Mouse (Mus musculus) gastrocnemius, postnatal 36 days (tissue): ENCODE results near the gene Jade2. TPM values are rescaled to one million over a fixed set of nuclear protein-coding genes. Genes with fewer than 3 reads are reported as not detected.
"Not testable (repeated sequence)": the region's sequence is repeated elsewhere in the genome, so short reads cannot be mapped to it uniquely, and the experiment has no call there.

ENCODE experiments used
- DNase-seq, 2 experiments: peaks; one replicate each; pipeline ENCODE4 v3.0.0; 2022
- intact Hi-C: fragments of 180-260 bp; cut with DNase I; formaldehyde crosslinking; loops from one replicate; pipeline ENCODE4 v1.15.1; 2025
- total RNA-seq, 2 experiments: library from RNA; stranded (reverse); gene quantifications; 2 replicates each; pipeline ENCODE4 v1.2.3; 2021

The Jade2 gene
- total RNA-seq, 2 experiments from 2014 or later, result 3.6 to 4.4 TPM

- intact Hi-C loops, result no loop called here
- peak in 1 of 2 experiments; percentile 36 for DNase-seq
These were observed 50.2 kb downstream of the Jade2 start for GRCm38 (mm10) chr11:51807108-51807879.

GRCm38 (mm10) chr11:51805221-51805981, 52.1 kb downstream of the Jade2 start:
- intact Hi-C loops, result no loop called here
- DNase-seq, result peak in 1 of 2 experiments; percentile 50

- peak; percentile 35 to 37 for DNase-seq
- intact Hi-C loops, result loop anchor here (5.0 kb wide), 1 partner anchor 33 kb away; no protein-coding TSS in a partner anchor
These were observed 56.7 kb downstream of the Jade2 start for GRCm38 (mm10) chr11:51800634-51801325.

GRCm38 (mm10) chr11:51796272-51796671, 61.2 kb downstream of the Jade2 start:
- no peak for DNase-seq
- intact Hi-C loops, result no loop called here

GRCm38 (mm10) chr11:51790662-51791061, 66.8 kb downstream of the Jade2 start:
- intact Hi-C loops, result no loop called here
- DNase-seq, result no peak

GRCm38 (mm10) chr11:51789735-51790134, 67.7 kb downstream of the Jade2 start:
- not testable (repeated sequence) for DNase-seq
- intact Hi-C loops, result loop anchor here (10.0 kb wide), 1 partner anchor 55 kb away; no protein-coding TSS in a partner anchor

GRCm38 (mm10) chr11:51785926-51786325, 71.5 kb downstream of the Jade2 start:
- DNase-seq, result peak; percentile 37 to 48
- intact Hi-C loops, result loop anchor here (10.0 kb wide), 1 partner anchor 51 kb away; no protein-coding TSS in a partner anchor

GRCm38 (mm10) chr11:51782721-51783120, 74.7 kb downstream of the Jade2 start:
- intact Hi-C loops, result loop anchor here (10.0 kb wide), 1 partner anchor 48 kb away; no protein-coding TSS in a partner anchor

GRCm38 (mm10) chr11:51780773-51781267, 76.6 kb downstream of the Jade2 start:
- intact Hi-C loops, result loop anchor here (10.0 kb wide), 1 partner anchor 46 kb away; no protein-coding TSS in a partner anchor

More at GRCm38 (mm10) chr11:51782721-51783120, 74.7 kb downstream of the Jade2 start:
- no peak for DNase-seq

GRCm38 (mm10) chr11:51777478-51777877, 80.0 kb downstream of the Jade2 start:
- intact Hi-C loops, result no loop called here

More at GRCm38 (mm10) chr11:51780773-51781267, 76.6 kb downstream of the Jade2 start:
- DNase-seq, result no peak

GRCm38 (mm10) chr11:51775507-51775906, 81.9 kb downstream of the Jade2 start:
- intact Hi-C loops, result no loop called here
- no peak for DNase-seq

More at GRCm38 (mm10) chr11:51777478-51777877, 80.0 kb downstream of the Jade2 start:
- DNase-seq, result no peak

- intact Hi-C loops, result loop anchor here (5.0 kb wide), 1 partner anchor 34 kb away; no protein-coding TSS in a partner anchor
- DNase-seq, result no peak
These were observed 89.2 kb downstream of the Jade2 start for GRCm38 (mm10) chr11:51768296-51768695.

- DNase-seq, result no peak
- intact Hi-C loops, result loop anchor here (5.0 kb wide), 1 partner anchor 35 kb away; no protein-coding TSS in a partner anchor
These were observed 89.8 kb downstream of the Jade2 start for GRCm38 (mm10) chr11:51767579-51768220.

GRCm38 (mm10) chr11:51764816-51765215, 92.6 kb downstream of the Jade2 start:
- intact Hi-C loops, result loop anchor here (5.0 kb wide), 1 partner anchor 37 kb away; no protein-coding TSS in a partner anchor
- DNase-seq, result no peak

- intact Hi-C loops, result no loop called here
- DNase-seq, result no peak
These were observed 93.5 kb downstream of the Jade2 start for GRCm38 (mm10) chr11:51763955-51764354.
